Mouse (Mus musculus) heart, adult 11 months (tissue): Measurements from ENCODE around the gene Actn1.

Experiments
- DNase-seq: peaks from one replicate; pipeline ENCODE4 v3.0.0; 2022

Gene Actn1

DNA sequence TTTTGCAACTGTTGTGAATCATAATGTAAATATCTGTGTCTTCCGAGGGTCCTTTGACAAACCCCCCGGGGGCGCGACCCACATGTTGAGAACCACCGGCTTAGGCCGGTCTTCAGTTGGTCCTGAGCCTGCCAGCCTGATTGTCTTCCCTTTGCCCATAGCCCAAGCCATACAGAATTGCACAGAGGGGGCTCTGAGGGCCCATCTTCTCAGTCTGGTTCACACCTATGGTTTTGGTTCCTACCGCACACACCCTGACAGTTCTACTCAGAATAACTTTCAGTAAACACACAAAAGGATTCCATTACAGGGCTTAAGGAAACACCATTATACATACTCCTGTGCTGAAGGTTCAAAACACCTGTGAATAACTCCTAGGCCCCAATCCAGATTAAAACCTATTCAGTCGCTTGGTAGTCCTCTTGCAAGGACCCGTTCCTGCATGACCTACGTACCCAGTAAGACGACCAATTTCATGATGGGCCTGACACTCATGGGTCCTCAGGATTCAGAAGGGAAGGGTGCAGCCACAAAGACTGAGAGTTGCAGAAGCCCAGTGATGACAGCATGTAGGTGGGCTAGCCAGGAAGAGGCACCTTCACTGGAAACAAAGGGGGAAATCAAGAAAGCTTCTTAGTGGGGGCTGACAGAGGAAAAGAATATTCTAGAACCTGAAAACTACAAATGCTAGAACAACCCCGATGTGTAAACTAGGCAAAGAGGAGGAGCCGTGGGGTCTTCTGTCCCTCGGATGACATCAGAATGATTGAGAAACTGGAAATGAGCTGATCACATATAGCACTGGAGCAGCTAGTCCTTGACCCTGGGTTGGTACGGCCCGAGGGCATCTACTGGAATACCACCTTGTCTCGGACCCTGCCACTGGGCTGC is 128.6 kb downstream of the Actn1 start:
- no peak for DNase-seq

DNA sequence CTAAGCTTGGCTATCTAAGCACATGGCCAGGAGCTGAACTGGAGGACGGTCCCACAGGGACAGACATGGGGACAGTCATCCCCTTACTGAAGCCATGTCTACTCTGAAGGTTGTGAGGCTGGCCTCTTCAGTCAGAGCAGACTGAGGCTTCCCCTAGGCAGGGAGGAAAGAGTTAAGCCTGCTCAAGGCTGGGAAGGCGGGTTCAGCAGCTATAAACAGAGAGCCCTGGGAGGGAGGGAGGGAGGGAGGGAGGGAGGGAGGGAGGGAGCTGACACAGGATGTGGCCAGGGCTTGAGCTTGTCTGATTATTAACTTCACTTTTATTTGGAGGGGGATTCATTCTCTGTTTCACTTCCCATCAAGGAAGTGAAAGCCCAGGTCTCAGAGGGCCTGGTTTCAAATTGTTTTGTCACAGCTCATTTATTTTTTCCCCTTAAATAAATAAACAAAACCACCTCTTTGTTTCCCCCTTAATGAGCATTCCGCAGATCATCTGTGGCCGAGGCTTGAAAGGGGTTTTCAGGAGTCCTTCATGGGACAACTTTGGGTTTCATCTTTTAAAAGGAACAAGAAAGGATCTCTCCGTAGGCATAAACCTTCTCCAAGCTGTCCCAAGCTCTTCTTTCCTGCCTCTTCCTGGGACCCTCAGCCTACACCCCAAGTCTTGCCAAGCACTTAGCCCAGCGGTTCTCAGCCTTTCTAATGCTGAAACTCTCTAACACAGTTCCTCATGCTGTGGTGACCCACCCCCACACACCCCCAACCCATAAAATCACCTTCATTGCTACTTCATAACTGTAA is 129.4 kb downstream of the Actn1 start:
- peak; percentile 94 for DNase-seq

DNA sequence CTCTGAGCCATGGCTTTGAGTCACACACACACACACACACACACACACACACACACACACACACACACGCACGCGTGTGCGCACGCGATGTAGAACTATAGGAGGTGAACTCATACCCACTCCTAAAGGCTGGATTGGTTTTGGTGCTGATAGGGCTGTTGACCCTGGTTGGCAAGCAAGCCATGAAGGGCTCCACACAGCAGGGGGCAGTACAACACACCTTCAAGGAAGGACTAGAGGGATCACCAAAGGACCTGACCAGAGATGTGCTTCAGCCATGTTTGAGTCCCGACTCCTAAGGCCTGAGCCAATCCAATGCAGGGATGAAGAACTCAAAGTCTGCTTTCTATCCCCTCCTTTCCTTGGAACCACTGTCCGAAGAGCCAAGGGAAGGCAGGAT is 130.6 kb downstream of the Actn1 start:
- no peak for DNase-seq

DNA sequence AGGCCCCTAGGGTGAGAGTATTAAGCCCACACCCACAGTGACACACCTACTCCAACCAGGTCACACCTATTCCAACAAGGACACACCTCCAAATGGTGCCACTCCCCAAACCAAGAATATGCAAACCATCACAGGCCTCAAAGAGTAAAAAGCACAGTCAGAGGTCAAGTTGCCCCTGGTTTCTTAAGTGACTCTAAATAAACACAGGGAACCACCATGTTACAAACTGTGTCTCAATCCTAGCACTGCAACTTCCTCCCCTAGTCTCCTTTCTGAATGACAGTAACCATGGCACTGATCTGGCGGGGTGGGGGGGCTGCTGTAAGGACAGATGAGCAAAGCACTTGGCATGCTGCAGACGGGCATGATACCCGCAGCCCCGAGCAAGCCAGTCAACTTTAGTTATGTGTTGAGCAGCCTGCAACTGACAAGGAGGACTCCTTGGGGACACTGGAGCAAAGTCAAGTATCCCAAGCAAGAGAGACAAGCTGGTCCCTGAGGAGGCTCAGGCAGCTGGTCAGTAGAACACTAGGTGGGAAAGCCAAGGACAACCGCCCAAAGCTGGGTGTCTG is 132.9 kb downstream of the Actn1 start:
- no peak for DNase-seq

GRCm38 (mm10) chr12:80125316-80125715 is 134.9 kb downstream of the Actn1 start:
- DNase-seq, result no peak

DNA sequence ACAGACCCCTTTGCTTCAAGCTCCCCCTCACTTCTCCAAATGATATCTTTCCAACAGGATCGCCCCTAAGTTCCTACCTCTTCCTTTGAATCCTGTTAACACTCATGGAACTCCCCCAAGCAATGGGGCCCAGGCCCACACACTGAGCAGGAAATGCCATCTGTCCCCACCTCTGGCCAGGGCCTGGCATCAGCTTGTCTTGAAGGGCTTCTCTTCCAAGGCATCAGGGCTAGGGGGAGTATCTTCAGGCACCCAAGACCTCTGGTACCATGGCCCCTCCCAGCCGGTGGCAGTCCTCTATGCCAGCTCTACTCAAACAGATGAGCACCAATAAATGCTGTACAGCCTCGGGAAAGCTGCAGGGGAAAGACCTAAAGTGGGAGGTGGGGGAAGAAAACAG is 135.4 kb downstream of the Actn1 start:
- DNase-seq, result no peak

GRCm38 (mm10) chr12:80124211-80124610 is 136.0 kb downstream of the Actn1 start:
- no peak for DNase-seq

- peak; percentile 94 for DNase-seq
Observed at GRCm38 (mm10) chr12:80123227-80123803, 136.9 kb downstream of the Actn1 start.

GRCm38 (mm10) chr12:80121438-80121837 is 138.7 kb downstream of the Actn1 start:
- DNase-seq, result no peak

DNA sequence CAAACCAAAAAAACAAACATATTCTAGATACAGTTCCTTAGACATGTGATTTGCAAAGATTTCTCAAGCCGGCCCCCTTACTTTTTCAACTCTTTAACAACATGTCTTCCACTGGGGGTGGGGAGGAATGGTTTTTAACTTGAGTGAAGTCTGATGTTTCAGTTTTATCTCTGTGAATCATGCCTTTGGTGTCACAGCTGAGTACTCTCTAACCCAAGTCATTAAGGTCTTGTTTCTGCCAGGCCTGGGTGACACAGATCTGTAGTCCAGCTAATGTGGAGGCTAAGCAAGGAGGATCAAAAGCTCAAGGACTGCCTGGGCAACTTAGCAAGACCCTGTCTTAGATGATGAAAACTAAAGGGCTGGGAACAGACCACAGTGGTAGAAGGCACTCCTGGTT is 141.6 kb downstream of the Actn1 start:
- no peak for DNase-seq
